Mouse (Mus musculus) CD4-positive helper T cell, adult 2 months (primary cell): ENCODE data around the gene Tcte3.
"Not testable (repeated sequence)": the region's sequence is repeated elsewhere in the genome, so short reads cannot be mapped to it uniquely, and the experiment has no call there.

Experiments used
- DNase-seq: peaks from one replicate; pipeline ENCODE4 v3.0.0-alpha.2; 2012; ENCODE audit warnings: low read depth, missing footprints, low spot score

Tcte3 gene

DNA sequence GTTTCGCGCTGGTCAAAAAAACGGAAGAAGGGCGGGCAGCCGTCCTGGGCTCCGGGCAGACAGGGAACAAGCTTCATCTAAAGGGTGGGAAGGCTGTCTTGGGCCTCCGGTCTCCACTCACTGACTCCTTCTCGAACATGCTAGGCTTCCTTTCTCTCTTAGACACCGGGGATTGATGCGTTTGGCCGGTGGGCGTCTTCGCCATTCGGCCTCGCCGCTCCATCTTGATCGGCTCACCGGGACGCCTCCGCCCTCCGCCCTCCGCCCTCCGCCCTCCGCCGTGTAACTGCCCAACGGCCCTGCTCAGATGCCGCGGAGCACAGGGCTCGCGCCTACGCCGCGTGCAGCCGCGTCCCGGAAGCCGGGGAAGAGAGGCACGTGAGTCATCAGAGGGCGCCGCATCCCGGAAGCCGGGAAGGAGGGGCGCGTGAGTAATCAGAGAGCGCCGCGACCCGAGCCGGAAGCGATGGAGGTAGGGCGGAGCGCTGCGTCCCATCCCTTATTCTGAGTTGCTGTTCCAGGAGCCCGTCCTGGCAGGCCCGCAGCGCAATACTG is at the start of gene Tcte3, which contains the start of the genes Ermard and Gm3448:
Gene Tcte3, minus strand, starts transcription at position 314 of the 555 bp plus-strand sequence.
Gene Ermard, plus strand, starts transcription at position 34 of the 555 bp plus-strand sequence.
Gene Gm3448, minus strand, starts transcription at position 363 of the 555 bp plus-strand sequence.
- not testable (repeated sequence) for DNase-seq

DNA sequence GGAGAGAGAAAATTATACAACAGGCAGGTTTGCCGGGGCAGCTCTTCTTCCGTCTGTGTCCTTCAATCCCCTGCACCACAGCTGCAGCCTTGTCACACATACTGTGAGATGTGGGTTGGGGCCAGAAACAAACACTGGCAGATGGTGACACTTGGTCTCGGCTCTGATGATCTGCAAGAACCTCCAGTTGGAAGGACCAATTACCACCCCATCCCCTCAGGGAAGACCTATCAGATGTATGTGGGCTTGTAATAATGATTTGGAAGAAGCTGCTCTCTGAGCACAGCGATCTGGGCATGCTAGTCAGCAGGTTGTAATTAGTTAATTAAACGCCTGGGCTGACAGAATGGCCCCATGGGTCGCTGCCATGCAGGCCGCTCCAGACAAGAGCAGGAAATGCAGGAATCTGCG is 47.3 kb upstream of the Tcte3 start:
- DNase-seq: no peak

DNA sequence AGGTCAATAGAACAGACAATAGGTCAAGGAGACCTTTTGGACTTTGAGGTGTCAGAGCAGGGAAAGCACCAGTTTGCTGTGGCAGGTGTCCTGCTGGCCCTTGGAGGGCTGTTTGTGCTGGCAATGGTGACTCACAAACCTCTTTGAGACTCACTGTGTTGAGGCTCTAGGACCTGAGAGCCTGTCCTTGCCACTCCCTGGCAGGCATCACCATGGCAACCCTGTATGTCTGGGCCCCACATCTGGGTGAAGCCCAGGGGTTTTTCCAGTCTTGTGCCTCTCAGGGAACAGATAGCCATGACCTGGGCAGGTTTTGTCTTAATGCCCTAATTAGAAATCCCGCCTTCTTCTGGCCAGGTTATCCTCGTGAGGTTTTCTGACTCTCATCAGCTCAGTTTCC is 46.9 kb upstream of the Tcte3 start:
- DNase-seq: no peak

DNA sequence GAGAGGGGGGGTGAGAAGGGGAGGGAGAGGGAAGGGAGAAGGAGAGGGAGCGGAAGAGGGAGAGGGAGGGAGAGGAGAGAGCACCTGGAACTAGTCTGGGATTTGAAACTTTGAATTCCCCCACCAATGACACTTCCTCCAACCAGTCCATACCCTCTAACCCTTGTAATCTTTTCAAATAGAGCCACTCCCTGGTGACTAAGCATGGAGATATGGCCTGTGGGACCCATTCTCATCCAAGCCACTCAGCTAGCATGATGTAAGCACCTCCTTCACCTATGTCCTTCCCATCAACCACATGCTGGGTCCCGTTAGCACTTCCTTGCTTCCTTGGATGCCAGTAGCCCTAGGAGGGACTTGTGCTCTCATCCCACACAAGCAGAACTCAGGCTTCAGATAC is 43.7 kb upstream of the Tcte3 start:
- DNase-seq: no peak

DNA sequence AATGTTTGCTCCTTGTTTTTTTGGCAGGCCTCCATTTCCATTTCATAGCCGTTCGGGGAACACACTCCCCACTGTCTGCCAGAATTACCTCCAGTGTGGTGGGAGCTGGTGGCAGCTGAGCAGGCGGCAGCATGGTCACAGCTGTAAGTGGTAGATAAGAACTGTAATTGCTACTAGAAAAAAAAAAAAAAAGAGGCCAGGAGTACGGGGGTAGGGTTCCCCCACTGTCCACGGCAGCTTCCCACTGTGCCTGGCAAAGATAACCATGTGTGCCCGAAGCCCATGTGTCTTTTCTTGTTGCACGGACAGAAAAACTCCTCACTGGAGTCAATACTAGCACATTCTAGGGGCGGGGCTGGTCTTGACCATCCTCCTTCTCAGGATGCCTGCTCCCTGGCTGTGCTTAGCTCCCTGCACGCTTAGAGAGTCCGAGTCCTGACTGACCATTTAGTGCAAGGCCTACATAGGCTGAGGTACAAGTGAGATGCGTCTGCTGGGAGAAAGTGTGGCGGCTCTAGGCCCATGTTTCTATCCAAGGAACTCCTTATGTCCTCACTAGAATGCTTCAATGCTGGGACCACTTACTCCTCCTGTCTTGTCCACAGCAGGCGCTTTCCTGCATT is 43.0 kb upstream of the Tcte3 start:
- no peak for DNase-seq

DNA sequence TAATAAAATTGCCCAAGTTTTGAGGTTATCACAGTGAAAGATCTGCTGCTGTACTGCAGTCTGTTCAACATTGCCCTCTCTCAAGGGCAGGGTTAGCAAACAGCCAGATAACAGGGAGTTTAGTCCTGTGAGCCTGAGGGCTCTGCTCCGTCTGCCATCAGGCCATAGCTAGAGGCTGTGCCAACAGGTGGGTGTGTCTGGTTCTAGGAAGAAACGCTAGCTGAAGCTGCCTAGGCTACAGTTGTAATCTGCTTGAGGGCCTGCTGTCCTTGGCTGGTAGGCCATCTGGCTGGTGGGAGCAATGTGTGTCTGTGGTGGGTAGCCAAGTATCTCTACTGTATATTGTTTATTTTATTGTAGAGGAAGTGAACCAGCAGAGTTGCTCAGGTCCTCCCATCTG is 36.2 kb upstream of the Tcte3 start:
- no peak for DNase-seq

DNA sequence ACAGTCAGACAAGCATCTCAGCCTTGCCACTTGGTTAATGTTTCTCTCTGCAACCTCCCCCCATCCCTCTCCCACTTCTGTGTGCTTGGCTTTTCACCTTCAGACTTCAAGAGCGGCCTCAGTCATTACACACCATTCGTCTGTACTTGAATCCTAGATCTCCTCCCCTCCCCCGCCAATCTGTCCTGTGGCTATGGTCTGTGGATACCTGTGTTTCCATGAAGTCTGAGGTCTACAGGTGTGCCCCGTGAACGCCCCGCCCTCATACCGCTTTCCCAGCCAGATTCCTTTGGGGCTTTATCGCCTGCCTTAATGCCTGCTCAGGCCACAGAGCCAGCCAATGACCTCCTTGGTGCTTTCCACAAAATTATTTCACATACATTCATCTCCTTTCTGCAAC is 33.7 kb upstream of the Tcte3 start:
- no peak for DNase-seq

DNA sequence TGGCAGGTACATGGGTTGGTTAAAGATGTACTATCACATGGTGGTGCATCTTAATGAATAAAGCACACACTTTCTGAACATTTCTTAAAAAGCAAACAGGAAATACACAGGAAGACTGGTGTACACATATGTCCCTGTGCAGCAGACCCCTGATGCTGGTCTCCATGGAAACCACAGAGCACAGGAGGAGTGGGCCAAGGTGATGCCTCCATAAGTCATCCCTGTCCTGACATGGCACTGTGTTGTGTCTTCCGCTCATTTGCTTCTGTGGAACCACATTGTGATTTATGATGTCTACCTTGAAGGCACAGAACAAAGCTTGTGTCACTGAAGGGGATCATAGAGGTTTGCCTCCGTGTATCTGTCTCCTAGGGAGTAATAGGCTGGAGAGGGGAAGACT is 30.9 kb upstream of the Tcte3 start:
- DNase-seq: no peak

DNA sequence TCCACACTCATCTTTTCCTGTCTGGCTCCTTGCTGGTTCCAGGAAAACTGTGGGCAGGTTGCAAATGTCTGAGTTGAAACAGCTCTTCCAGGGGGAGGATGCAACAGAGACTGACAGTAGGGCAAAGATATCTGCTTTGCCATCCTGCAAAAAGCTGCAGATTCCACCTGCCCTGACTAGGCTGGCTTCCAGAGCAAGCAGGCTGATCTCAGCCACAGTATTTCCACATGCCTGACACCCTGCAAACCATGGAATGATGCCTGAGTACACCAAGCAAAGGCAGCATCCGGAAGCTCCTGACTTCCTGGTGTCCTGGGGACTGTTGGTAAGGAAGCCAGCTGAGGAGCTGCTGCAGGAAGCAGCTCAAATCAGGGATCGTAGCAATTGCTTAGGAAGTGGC is 27.8 kb upstream of the Tcte3 start:
- no peak for DNase-seq

DNA sequence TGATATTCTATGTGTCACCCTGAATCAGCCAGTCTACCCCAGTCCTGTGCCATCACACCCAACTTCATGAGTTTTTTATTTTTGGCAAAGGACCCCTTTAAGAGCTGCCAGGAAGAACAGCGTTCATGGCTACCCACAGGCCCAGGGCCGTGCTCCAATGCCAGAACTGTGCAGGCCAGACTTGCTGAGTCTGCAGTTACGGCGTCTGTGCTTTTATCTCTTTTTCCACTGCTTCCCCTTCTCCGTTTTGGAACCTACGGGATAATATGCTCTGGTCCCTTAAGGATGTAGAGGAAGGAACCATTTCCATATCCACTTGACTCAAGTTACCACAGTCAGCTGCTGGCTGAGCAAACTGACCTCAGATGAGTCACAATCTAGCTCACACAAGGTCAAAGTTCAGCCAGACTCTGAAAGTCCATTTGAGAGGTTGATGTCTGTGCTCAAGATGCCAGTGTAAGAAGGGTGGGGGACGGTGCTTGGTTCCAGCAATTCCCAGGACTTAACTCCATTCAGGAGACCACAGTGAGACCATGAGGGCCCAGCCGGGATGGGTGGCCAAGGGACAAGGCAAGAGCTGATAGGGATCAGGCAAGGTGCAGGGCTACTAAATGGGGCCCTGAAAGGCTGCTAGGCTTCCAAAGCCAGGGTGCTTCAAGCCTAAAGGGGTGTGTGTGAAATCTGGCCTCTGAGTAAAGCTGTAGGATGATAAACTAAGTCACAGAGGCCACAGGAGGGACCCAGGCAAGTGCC is 26.9 kb upstream of the Tcte3 start:
- DNase-seq: no peak

DNA sequence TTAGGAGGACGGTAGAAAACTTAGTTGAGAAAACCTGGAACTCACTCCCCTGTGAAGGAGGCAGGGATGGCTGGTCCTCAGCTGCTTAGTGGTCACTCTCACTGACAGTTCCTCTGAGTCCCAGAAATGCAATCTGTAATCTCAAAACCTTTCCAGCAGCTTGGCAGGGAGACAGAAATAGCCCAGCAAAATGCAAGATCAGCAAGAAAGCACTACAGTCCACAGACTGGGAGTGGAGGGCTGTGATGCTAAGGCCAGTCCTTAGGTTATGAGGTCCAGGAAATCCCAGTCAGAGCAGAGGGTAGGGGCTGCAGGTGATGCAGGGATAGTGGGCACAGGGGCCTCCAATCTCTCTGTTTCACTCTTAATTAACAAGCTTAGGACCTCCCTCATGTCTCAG is 25.6 kb upstream of the Tcte3 start:
- DNase-seq: no peak

DNA sequence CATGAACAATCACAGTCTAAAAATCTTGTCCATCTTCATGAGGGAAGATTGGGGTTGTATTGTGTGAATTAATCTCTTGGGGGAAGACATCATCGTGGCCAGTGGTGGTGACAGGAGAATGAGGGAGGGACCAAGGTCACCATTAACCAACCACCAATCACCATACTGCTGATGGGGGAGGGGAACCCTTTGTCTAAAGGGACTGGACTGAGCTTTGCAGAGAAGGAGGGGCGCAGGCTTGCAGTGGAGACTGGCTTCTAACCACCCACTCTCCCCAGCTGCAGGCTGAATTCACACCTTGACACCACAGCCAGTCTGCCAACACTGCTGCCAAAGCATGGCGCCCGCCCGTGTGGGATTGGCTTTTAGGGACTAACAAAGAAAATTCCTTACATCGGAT is 24.8 kb upstream of the Tcte3 start:
- DNase-seq: no peak

DNA sequence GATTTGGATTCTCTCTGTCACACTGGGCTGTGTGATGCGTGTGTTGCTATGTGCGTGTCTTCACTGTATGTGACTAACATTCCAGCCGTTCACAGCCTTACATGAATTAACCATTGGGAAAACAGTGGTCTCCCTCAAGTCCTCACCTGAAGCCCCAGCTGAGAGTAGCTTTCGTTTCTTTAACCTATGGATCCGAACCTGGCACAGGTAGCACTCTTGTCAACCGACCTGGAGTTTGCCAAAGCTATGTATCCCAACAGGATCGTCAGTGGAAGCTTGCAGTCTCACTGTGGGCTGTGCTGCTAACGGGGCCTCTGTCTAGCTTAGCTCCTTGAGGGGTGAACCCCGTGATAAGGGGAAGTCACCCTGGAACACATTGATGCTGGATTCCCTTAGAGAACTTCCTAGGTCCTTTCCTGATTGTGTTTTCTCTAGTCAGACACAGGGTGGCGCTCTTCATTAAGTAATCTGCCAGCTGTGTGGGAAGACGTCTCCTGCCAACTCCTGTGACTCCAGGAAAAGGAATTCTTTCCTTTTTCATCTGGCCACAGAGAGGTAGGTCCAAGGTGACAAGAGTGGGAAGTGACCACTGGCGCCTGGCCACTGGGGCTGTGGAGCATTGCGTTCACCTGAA is 24.2 kb upstream of the Tcte3 start:
- no peak for DNase-seq

DNA sequence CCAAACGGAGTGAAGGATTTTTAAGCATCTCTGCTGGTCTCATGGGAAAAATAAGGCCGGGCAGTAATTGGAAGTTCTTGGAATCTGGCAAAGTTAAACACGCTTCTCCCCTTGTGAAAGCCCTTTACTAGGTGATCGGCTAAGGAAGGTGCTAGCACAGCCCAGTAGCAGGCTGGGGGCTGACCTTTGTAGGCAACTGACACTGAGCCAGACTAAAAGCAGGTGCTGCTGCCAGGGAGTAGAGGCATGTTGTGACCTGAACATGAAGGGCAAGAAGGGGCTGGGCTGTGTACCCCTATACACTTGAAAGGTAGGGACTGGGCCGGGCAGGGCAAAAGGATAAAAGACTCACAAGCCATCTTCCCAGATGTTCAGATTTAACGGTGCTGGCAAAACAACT is 19.1 kb upstream of the Tcte3 start:
- DNase-seq: no peak

DNA sequence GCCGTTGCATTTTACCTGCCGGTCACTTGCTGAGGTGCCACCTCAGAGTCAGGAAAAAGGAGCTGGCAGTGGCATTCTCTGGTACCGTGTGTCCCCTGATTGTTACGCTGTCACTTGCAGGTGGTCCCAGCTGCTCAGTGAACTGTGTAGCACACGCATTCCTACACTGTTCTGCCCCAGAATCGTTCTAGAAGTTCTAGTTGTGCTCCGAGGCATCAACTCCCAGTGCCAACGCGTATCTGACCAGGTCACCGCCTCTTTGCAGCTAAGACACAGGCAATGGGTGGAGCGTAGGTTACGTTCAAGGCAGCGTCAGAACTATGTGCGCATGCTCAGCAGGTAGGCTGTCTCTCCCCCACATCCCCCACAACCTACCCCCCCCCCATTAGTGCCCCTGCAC is 18.4 kb upstream of the Tcte3 start:
- DNase-seq: no peak

DNA sequence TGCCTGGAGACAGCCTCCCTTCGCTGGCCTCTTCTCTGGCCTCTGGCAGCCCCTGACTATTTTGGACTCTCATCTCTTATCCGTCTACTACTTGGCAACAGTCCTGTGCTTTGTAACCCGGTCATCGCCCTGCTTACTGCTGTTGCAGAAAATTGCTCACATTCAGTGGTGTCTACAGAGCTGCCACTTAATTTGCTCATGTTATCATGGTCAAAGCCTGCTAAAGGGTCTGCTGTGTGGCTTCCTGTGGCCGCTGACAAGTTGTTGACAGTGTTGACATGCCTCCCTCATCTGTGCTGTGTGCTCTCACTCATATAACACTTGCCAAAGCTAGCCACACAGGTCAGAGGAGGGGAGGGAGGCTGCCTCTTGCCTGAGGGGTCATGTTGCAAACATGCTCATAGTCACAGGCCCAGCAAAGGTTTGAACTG is 16.9 kb upstream of the Tcte3 start:
- DNase-seq: no peak

DNA sequence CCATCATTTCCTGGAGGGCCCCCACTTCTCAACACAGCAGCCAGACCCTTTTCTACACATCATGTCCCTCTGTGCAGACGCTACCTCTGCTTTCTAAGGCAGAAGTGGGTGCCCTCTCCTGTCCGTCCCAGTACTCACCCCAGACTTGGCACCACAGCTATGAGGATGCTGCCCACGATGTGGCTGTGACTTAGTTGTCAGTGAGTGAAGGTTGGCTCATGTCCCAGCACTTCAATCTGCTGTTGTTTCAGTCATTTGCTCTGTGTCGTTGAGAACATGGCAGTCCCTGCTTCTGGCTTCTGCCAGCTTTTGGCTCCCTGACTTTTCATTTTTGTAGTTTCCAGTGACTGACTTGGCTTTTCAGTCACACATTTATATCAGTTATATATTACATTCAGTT is 14.6 kb upstream of the Tcte3 start:
- DNase-seq: no peak

DNA sequence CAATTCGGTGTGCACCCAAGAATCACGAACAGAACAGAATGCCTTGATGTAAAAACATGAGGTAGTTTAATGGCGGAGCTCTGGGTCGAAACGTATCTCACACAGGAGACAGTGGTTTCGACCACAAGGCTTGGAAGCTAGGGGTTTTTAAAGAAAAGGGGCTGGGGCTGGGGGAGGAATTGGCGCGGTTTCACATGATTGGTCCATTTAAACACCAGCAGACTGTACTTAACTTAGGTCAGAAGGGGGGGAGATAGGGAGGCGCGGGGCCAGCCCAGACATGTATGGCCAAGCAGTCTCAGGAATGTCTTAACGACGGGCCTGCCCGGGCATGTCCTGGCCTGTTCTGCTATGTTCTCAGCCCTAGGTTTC is 12.5 kb upstream of the Tcte3 start:
- DNase-seq: not testable (repeated sequence)

DNA sequence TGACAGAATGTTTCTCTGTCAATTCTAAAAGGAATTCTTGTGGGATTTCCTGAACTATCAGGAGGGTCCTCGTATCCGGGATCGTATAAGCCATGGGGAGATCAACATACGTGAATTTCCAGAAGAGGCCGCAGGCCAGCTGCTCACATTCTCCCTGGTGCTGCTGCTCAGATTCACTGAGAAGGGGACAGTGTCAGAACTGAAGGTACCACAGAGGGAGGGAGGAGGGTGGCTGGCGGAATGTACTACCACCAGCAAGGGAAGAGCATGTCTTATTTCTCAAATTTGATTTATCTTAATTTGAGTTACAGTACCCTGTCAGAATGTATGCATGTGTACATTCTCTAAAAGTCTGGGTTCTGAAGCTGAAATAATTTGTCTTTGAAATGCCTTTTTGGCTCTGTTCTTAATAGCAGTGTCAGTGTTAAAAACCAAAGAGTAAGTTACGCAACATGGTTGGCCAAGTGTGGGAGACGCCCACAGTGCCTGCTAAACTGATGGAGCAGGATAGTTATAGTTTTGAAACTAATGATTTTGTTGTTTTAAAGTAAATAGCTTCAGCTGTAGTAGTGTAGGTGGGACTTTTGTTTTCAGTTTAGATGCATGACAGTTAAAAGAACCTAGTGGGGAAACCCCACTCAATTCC is 12.0 kb upstream of the Tcte3 start:
- DNase-seq: not testable (repeated sequence)

DNA sequence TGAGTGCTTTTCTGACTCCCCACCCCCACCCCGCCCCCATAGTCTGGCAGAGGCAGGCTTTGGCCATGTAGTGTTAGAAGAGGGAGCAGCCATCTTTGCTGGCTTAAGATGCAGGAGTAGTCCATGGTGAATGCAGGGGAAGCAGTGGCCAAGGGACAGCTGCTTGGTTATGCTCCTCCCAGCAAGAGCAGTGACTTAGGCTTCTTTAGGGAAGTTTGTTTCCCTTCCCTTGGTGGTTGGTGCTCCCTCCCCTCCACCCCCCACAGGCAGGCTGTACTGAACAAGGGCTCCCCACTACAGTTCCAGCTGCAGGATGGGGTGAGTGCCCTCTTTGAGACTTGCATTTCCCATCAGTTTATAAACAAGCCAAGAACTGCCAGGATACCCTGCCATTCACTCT is 11.5 kb upstream of the Tcte3 start:
- DNase-seq: not testable (repeated sequence)

DNA sequence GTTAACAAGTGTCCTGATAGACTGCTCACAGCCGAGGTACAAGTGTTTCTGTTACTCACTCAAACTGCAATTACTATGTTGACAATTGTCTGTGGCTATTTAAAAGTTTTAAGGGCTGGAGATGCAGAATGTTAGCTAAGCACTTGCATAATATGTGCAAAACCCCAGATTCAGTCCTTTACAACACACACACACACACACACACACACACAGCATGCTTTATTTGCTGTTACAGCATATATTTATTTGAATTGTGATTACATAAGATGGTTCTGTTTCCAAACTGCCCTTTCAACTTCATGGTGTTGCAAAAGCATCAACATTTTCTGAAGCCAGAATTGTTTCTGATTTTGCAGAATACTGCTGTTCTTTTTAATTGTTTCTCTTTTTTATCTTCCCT is 9.1 kb upstream of the Tcte3 start:
- not testable (repeated sequence) for DNase-seq

DNA sequence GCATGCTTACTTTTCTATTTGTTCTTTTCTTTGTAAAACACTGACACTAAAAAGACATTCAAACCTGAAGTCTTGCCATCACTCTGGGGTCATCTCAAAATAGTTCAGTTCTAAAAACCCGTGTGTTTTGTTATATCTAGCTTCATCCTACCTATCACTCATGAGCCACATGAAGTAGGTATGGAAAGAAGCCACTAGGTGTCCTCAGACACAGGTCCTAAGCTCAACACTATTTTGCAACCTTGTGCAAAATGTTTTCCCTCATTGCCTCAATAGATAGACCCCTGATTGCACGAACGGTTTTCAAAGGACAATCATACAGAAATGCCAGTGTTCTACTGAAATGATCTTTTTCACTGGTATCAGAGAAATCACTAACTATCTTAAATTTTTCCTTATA is 833 bp downstream of the Tcte3 start:
- DNase-seq: not testable (repeated sequence)
